Mouse (Mus musculus) thymus, postnatal 25 days (tissue): Measurements from ENCODE around the gene Cutc.

ENCODE experiments used
- DNase-seq: peaks from one replicate; pipeline ENCODE4 v3.0.0; 2022

Gene Cutc

GRCm38 (mm10) chr19:43801427-43802051 is 48.7 kb downstream of the Cutc start:
- no peak for DNase-seq

- DNase-seq = no peak
These were observed 51.1 kb downstream of the Cutc start for GRCm38 (mm10) chr19:43803866-43804265.

- no peak for DNase-seq
These were observed 56.5 kb downstream of the Cutc start for GRCm38 (mm10) chr19:43809331-43809730.

GRCm38 (mm10) chr19:43811419-43811818 is 58.6 kb downstream of the Cutc start:
- no peak for DNase-seq

- no peak for DNase-seq
These were observed 60.5 kb downstream of the Cutc start for GRCm38 (mm10) chr19:43813315-43813714.

- no peak for DNase-seq
These were observed 63.0 kb downstream of the Cutc start for GRCm38 (mm10) chr19:43815661-43816414.
